Mouse (Mus musculus): Measurements from ENCODE around the gene Dvl3.
"Not testable (repeated sequence)": the region's sequence is repeated elsewhere in the genome, so short reads cannot be mapped to it uniquely, and the experiment has no call there.

Gene Dvl3

GRCm38 (mm10) chr16:20516726-20517201 lies at the start of gene Dvl3:
Gene Dvl3 (plus strand): TSS chr16:20516982.
- peak; percentile 72 to 73 for DNase-seq

DNA sequence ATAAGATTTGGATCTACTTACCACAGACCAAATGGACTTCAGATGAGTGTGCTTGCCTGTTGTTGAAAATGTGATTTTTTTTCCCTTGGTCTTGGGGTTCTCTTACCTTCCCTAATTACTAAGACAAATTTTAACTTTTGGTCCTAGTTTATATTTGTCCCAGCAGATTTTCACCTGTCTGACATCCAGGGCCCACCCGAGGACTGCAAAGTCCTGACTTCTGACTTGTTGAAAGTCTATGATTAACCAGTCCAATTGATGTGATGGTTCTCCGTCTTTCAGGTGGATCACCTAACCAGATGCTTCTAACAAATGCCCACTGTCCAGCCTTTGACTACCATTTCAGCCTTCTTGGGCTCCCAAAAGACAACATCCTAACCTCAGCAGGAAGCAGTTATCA lies 45.8 kb upstream of the Dvl3 start:
- no peak for DNase-seq

GRCm38 (mm10) chr16:20471686-20472085 lies 45.1 kb upstream of the Dvl3 start:
- no peak for DNase-seq

DNA sequence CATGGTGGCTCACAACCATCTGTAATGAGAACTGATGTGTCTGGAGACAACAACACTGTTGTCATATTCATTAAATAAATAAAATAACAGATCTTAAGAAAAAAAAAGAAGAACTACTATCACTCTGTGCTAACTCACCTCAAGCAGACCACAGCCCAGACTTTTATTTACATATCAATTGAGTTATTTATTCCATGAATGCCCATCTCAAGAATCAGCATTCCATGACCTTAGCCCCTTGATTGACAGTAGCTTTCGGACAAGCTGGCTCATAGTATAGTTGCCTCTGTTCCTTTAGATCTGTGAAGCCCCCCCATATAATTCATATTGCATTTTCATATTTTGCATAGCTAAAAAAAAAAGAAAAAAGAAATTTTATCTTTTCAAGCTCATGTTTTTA lies 43.0 kb upstream of the Dvl3 start:
- DNase-seq = no peak

- DNase-seq = no peak
These were observed 42.6 kb upstream of the Dvl3 start for GRCm38 (mm10) chr16:20474211-20474610.

DNA sequence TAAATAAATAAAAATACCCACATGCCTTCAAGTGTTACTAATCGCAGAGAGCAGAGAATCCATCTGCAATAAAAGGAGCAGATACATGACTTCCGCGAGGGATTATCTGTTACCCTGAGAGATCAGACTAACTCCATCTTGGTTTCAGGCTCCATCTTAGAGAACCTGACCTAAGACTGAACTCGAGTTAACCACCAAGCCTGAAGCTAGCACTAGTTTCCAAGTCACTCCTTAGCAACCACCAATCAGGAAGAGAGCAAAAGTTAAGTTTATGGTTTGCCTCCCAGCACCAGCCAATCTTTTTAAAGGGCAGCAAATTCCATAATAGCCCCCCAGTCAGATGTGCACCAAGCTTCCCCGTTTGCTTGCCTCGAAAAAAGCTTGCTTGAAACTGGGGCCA lies 42.0 kb upstream of the Dvl3 start:
- DNase-seq = no peak

- DNase-seq = no peak
These were observed 41.4 kb upstream of the Dvl3 start for GRCm38 (mm10) chr16:20475335-20475734.

- DNase-seq = no peak
These were observed 39.9 kb upstream of the Dvl3 start for GRCm38 (mm10) chr16:20476857-20477256.

DNA sequence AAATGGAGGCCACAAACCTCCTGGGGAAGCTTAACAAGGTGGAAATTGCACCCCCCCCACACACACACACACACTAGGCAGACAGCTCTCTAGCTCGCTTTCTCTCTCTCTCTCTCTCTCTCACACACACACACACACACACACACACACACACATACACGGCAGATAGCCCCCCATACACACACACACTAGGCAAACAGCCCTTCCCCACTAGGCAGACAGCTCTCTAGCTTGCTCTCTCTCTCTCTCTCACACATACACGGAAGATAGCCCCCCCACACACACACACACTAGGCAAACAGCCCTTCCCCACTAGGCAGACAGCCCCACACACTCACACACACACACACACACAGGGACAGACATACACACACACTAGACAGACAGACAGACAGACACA lies 39.5 kb upstream of the Dvl3 start:
- DNase-seq = no peak

DNA sequence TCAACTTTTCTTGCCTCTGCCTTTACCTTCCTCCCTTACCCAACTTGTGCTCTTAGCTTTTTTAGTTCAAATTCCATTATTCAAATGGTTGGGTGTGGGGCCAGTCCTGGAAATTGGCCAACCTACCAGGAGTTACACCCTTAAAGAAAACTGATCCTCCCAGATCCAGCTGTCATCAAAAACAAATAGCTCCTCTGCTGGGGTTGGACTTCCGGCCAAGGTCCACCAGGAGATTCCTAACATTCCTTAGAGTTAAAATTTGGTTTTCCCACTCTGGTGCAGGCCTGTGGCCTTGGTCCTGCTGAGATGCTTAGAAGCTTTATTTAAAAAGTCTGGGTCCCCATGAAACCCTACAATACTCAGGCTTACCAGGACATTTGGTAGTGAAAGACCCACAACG lies 38.3 kb upstream of the Dvl3 start:
- no peak for DNase-seq

DNA sequence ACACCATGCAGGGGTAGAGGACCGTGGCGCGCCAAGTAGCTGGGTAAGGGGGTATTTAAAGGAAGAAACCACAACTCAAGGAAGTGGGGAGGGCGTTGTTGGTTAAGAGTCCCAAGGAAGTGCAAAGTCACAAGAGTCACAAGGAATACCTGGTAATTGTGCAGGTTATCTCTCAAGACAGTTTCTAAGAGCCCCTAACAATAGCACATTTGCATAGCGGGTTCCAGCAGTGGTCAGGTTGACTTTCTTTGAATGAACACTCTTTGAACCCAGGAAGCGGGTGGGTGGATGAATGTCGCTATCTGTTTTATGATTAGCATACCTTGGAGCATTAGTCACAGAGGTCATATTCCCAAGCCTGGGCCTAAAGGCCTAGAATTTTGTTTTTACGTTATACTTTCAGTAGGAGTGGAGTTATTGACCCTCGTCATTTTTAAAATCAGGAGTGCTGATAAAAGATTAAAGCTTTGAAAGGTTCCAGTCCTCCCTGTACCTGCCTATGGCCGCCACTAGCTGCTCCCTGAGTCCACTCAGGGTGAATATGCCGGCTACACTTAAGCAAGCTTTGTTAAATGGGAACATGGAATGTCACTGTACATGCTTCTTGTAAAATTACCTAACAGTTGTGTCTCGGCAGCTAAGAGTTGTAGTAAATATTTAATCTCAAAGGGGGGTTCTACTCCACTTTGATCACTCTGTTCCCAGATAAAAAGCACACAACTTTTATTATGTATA lies 37.6 kb upstream of the Dvl3 start:
- DNase-seq = not testable (repeated sequence)

DNA sequence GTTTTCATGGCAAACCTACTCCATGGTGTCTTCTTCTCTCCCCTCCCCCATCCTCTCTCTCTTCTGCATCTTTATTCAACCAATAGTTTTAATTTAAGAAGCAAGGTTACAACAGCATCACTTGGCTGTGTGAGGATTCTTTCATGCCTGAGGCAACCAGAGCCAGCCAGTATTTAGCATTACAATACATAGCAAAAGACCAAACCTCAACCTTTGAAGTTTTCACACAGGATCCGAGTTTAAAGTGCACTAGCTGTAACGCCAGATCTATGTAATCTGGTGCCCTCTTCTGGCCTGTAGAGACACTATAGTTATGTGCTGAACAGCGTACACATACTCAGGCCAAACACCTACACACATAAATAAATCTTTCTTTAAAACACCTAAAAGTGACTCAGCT lies 36.7 kb upstream of the Dvl3 start:
- peak in 1 of 2 experiments; percentile 33 for DNase-seq

GRCm38 (mm10) chr16:20481746-20482145 lies 35.0 kb upstream of the Dvl3 start:
- DNase-seq = no peak

GRCm38 (mm10) chr16:20483716-20484115 lies 33.1 kb upstream of the Dvl3 start:
- not testable (repeated sequence) for DNase-seq

DNA sequence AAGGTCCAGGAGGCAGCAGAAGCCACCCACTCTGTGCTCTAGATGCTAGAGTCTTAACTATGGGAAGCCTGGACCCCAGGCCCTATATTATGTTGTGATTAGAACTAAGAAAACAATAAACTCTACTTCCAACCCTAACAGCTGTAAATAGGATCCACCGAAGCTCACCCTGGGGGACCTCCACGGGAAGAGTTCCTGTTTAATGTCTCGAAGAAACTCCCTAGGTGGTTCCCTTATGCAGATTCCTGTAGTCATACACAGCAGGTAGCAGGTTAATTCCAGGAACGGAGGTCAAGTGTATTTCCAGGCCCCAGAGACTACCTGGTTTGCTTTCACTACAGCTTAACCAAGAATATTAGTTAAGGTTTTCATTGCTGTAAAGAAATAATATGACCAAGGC lies 31.7 kb upstream of the Dvl3 start:
- DNase-seq = no peak

DNA sequence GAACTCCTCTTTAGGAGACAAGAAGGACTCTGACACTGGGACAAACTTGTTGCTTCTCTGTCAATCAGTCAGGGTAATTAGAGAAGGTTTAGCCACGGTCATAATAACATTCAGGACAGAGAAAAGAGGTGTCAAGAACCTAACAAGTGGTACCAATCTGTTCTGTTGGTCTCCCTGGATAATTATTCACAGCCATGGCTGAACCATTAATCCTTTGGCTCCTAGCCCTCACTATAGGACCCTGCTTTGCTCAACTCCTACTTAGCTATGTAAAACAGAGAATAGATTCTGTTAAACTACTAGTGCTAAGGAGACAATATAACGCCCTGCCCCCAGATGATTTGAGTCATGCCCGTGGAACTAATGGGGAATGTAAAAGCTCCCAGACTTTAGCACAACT lies 30.7 kb upstream of the Dvl3 start:
- no peak for DNase-seq

DNA sequence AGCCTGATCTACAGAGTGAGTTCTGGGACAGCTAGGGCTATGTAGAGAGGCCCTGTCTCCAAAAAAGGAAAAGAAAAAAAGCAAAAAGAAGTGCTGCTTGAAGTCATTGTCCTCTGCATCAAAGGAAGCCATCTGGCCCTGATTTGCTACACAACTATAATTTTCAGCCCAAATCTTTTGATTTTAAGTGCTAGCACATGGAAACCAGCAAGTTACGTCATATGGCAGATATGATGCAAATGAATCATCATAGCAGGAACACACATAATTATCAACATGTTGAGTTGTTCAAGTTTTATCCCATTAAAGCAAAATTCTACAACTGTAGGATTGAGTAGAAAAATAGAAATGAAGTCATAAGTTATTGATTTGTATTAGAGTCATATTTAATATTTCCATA lies 28.6 kb upstream of the Dvl3 start:
- no peak for DNase-seq

DNA sequence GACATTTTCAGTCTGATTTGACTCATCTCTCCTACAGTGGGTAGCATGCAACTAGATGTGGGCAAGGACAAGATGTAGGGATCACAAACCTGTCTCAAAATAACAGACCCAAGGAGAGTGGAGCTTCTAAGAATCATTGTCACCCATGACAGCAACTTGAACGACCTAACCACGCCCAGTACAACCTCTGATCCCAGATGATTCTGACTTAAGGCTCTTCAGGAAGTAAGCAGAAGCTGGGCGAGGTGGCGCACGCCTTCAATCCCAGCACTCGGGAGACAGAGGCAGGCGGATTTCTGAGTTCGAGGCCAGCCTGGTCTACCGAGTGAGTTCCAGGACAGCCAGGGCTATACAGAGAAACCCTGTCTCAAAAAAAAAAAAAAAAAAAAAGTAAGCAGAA lies 28.0 kb upstream of the Dvl3 start:
- DNase-seq = not testable (repeated sequence)

- no peak for DNase-seq
These were observed 27.5 kb upstream of the Dvl3 start for GRCm38 (mm10) chr16:20489233-20489632.

GRCm38 (mm10) chr16:20490581-20490980 lies 26.2 kb upstream of the Dvl3 start:
- no peak for DNase-seq

GRCm38 (mm10) chr16:20491301-20491700 lies 25.5 kb upstream of the Dvl3 start:
- no peak for DNase-seq

DNA sequence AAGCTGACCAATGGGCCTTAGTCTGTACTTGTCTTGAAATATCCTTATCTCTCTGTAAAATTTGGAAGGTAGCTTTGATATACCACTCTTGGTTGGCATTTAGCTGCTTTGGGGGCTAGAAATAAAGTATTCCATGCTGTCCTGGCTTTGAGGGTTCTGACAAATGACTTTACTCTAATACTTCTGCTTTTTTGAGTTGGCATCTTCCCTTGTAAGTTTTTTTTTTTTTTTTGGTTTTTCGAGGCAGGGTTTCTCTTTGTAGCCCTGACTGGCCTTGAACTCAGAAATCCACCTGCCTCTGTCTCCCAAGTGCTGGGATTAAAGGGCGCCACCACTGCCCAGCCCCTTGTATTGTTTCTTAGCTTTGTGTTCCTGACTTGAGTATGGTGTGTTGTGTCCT lies 23.3 kb upstream of the Dvl3 start:
- DNase-seq = no peak

- peak; percentile 21 to 53 for DNase-seq
These were observed 19.8 kb upstream of the Dvl3 start for GRCm38 (mm10) chr16:20496671-20497600.
